Comparison of ENCODE assay signal across 8 mouse cellular contexts in the genomic region with DNA sequence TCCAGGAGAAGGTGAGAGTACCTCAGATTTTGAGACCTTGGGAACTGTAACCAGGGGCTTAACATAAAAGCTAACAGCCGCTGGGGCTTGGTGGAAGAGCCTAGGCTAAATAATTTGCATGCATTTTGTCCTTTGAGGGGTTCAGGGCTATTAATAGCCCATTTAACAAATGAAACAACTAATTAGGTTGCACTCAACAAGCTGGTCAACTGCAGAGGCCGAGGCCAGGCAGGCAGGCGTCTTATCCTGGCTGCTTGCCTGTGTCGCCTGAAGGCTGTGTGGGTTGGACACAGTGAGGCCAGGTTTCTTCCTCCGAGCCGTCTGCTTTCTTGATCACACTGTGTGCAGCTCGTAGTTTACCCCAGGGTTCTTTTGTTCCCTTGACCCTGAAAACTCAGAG. TPM values are rescaled to one million over a fixed set of nuclear protein-coding genes. Genes with fewer than 3 reads are reported as not detected.
DNase-seq lines count a peak whose midpoint lies in the region; ATAC-seq and TF ChIP-seq lines count a peak whose summit lies in the region.

No protein-coding gene starts in this region.

- no peak overlapping the region for H3K4me3 ChIP-seq in kidney, postnatal 0 days (replicated peaks; ENCODE audit: low read depth, low read length)
- no peak overlapping the region for H3K4me3 ChIP-seq in kidney, adult 2 months (ENCODE audit: insufficient read depth, low read depth, low read length)
- peak overlapping the region; percentile 72 for H3K4me3 ChIP-seq in embryonic facial prominence, embryonic 13.5 days
- H3K4me3 ChIP-seq in hindbrain, embryonic 13.5 days, result peak overlapping the region; percentile 58; the same call in 1 of the 2 replicates
- H3K4me3 ChIP-seq in midbrain, embryonic 15.5 days, result no peak overlapping the region

- no peak for TF ChIP-seq POLR2A in kidney, adult 2 months (IDR thresholded peaks at IDR 0.05; ENCODE audit: low read depth, low read length)

- peaks cover 26% of the 10 kb centered on the region for H3K4me1 ChIP-seq in kidney, postnatal 0 days (replicated peaks; ENCODE audit: insufficient read depth, low read length)
- peaks cover 12% of the 10 kb centered on the region for H3K4me1 ChIP-seq in kidney, adult 2 months (ENCODE audit: control insufficient read depth, insufficient read depth, low read length)
- peaks cover 94% of the 10 kb centered on the region for H3K4me1 ChIP-seq in embryonic facial prominence, embryonic 13.5 days
- peaks cover 100% of the 10 kb centered on the region for H3K4me1 ChIP-seq in hindbrain, embryonic 13.5 days (replicated peaks)
- H3K4me1 ChIP-seq in midbrain, embryonic 15.5 days, result peaks cover 98% of the 10 kb centered on the region

- ATAC-seq in kidney, postnatal 0 days (replicated peaks; ENCODE audit: low FRiP score, low read depth), result no peak
- ATAC-seq in embryonic facial prominence, embryonic 13.5 days (ENCODE audit: insufficient number of reproducible peaks, insufficient read depth, low FRiP score, low TSS enrichment, low read depth), result no peak
- ATAC-seq in hindbrain, embryonic 13.5 days (ENCODE audit: low FRiP score), result no peak
- no peak for ATAC-seq in midbrain, embryonic 15.5 days (replicated peaks)

- WGBS in kidney, postnatal 0 days, result 34% methylated on average over 7 of the region's 7 CpGs
- 50% methylated on average over 7 of the region's 7 CpGs for WGBS in kidney, adult 2 months
- WGBS in embryonic facial prominence, embryonic 13.5 days, result 27% methylated on average over 7 of the region's 7 CpGs
- 25% methylated on average over 7 of the region's 7 CpGs for WGBS in hindbrain, embryonic 13.5 days
- 39% methylated on average over 7 of the region's 7 CpGs for WGBS in midbrain, embryonic 15.5 days

- no peaks in the 10 kb centered on the region for H3K27me3 ChIP-seq in kidney, postnatal 0 days (ENCODE audit: insufficient read depth, low read length)
- H3K27me3 ChIP-seq in kidney, adult 2 months (replicated peaks; ENCODE audit: control insufficient read depth, insufficient read depth, low read length), result no peaks in the 10 kb centered on the region
- H3K27me3 ChIP-seq in embryonic facial prominence, embryonic 13.5 days, result no peaks in the 10 kb centered on the region
- H3K27me3 ChIP-seq in hindbrain, embryonic 13.5 days, result no peaks in the 10 kb centered on the region
- no peaks in the 10 kb centered on the region for H3K27me3 ChIP-seq in midbrain, embryonic 15.5 days (replicated peaks)

- no peak overlapping the region for H3K9ac ChIP-seq in kidney, postnatal 0 days (ENCODE audit: low read depth, low read length)
- H3K9ac ChIP-seq in embryonic facial prominence, embryonic 13.5 days, result peak overlapping the region; percentile 90
- peak overlapping the region; percentile 90 for H3K9ac ChIP-seq in hindbrain, embryonic 13.5 days
- H3K9ac ChIP-seq in midbrain, embryonic 15.5 days, result no peak overlapping the region

- H3K36me3 ChIP-seq in kidney, postnatal 0 days (ENCODE audit: insufficient read depth, low read length), result no peaks in the 10 kb centered on the region
- no peaks in the 10 kb centered on the region for H3K36me3 ChIP-seq in kidney, adult 2 months (ENCODE audit: control insufficient read depth, insufficient read depth, low read length)
- peaks cover 16% of the 10 kb centered on the region; the same call in 1 of the 2 replicates for H3K36me3 ChIP-seq in embryonic facial prominence, embryonic 13.5 days
- H3K36me3 ChIP-seq in hindbrain, embryonic 13.5 days, result peaks cover 7% of the 10 kb centered on the region; the same call in 1 of the 2 replicates
- H3K36me3 ChIP-seq in midbrain, embryonic 15.5 days (replicated peaks), result no peaks in the 10 kb centered on the region

- 0 out of 2 replicates have a peak overlapping the region, but pooled peaks have one; percentile 75 for H3K4me2 ChIP-seq in kidney, postnatal 0 days (ENCODE audit: low read length)
- H3K4me2 ChIP-seq in embryonic facial prominence, embryonic 13.5 days, result peak overlapping the region; percentile 83
- H3K4me2 ChIP-seq in hindbrain, embryonic 13.5 days, result peak overlapping the region; percentile 71
- peak overlapping the region; percentile 79 for H3K4me2 ChIP-seq in midbrain, embryonic 15.5 days

- no peak for DNase-seq in kidney, postnatal 0 days (ENCODE audit: low spot score)
- no peak for DNase-seq in kidney, adult 2 months
- peak; percentile 70 for DNase-seq in Muller cell, postnatal 12 days (ENCODE audit: inconsistent ontology term)
- no peak for DNase-seq in yolk sac, embryonic 10.5 days (ENCODE audit: low spot score)
- no peak for DNase-seq in thymus, postnatal 14 days

- H3K9me3 ChIP-seq in kidney, postnatal 0 days (replicated peaks; ENCODE audit: low read length), result no peaks in the 10 kb centered on the region
- H3K9me3 ChIP-seq in embryonic facial prominence, embryonic 13.5 days, result no peaks in the 10 kb centered on the region
- H3K9me3 ChIP-seq in hindbrain, embryonic 13.5 days, result no peaks in the 10 kb centered on the region
- H3K9me3 ChIP-seq in midbrain, embryonic 15.5 days, result no peaks in the 10 kb centered on the region

- TF ChIP-seq CTCF in kidney, postnatal 0 days (IDR thresholded peaks at IDR 0.05; ENCODE audit: low read depth), result no peak
- TF ChIP-seq CTCF in kidney, adult 2 months (conservative IDR thresholded peaks at IDR 0.05; ENCODE audit: insufficient read depth, insufficient read length, low read depth, low read length), result no peak

- no peak overlapping the region for H3K27ac ChIP-seq in kidney, postnatal 0 days
- H3K27ac ChIP-seq in kidney, adult 2 months (ENCODE audit: insufficient read depth, low read depth, low read length), result no peak overlapping the region
- H3K27ac ChIP-seq in embryonic facial prominence, embryonic 13.5 days, result peak overlapping the region; percentile 97
- H3K27ac ChIP-seq in hindbrain, embryonic 13.5 days, result peak overlapping the region; percentile 93
- H3K27ac ChIP-seq in midbrain, embryonic 15.5 days, result peak overlapping the region; percentile 79

RNA-seq across cellular contexts. Expression of gene Ralgds, which starts 22.7 kb away (rescaled TPM):
- polyA plus RNA-seq in kidney, postnatal 0 days (2015; fragmentation: Nextera tagmentation; extraction: Ambion mirVana), result 16.0 and 18.1 TPM in 2 replicates
- 24.6 and 32.3 TPM in 2 replicates for polyA plus RNA-seq in kidney, adult 2 months (2012; rRNA removed)
- polyA plus RNA-seq in embryonic facial prominence, embryonic 13.5 days (2015; fragmentation: Nextera tagmentation; extraction: Ambion mirVana), result 56.9 and 61.3 TPM in 2 replicates
- 78.9 and 87.9 TPM in 2 replicates for polyA plus RNA-seq in hindbrain, embryonic 13.5 days (2015; fragmentation: Nextera tagmentation; extraction: Ambion mirVana)
- polyA plus RNA-seq in midbrain, embryonic 15.5 days (2015; fragmentation: Nextera tagmentation; extraction: Ambion mirVana), result 92.0 and 94.8 TPM in 2 replicates

RNA-seq across cellular contexts. Expression of gene Cel, which starts 27.6 kb away (rescaled TPM):
- polyA plus RNA-seq in kidney, postnatal 0 days (2015; fragmentation: Nextera tagmentation; extraction: Ambion mirVana), result not detected in 2 replicates
- polyA plus RNA-seq in kidney, adult 2 months (2012; rRNA removed), result 0.15 TPM in 1 of 2 replicates, not detected in the other
- 0.17 TPM in 1 of 2 replicates, not detected in the other for polyA plus RNA-seq in embryonic facial prominence, embryonic 13.5 days (2015; fragmentation: Nextera tagmentation; extraction: Ambion mirVana)
- 0.08 and 0.13 TPM in 2 replicates for polyA plus RNA-seq in hindbrain, embryonic 13.5 days (2015; fragmentation: Nextera tagmentation; extraction: Ambion mirVana)
- polyA plus RNA-seq in midbrain, embryonic 15.5 days (2015; fragmentation: Nextera tagmentation; extraction: Ambion mirVana), result 0.10 and 0.13 TPM in 2 replicates

RNA-seq across cellular contexts. Expression of gene Gm10134, which starts 29.8 kb away (rescaled TPM):
- polyA plus RNA-seq in kidney, postnatal 0 days (2015; fragmentation: Nextera tagmentation; extraction: Ambion mirVana), result 10.2 and 11.1 TPM in 2 replicates
- polyA plus RNA-seq in kidney, adult 2 months (2012; rRNA removed), result 0.33 TPM in 1 of 2 replicates, not detected in the other
- polyA plus RNA-seq in embryonic facial prominence, embryonic 13.5 days (2015; fragmentation: Nextera tagmentation; extraction: Ambion mirVana), result 1.4 TPM in 1 of 2 replicates, not detected in the other
- 2.1 and 3.6 TPM in 2 replicates for polyA plus RNA-seq in hindbrain, embryonic 13.5 days (2015; fragmentation: Nextera tagmentation; extraction: Ambion mirVana)
- 1.4 and 2.4 TPM in 2 replicates for polyA plus RNA-seq in midbrain, embryonic 15.5 days (2015; fragmentation: Nextera tagmentation; extraction: Ambion mirVana)

RNA-seq across cellular contexts. Expression of gene Gbgt1, which starts 39.0 kb away (rescaled TPM):
- polyA plus RNA-seq in kidney, postnatal 0 days (2015; fragmentation: Nextera tagmentation; extraction: Ambion mirVana), result 2.4 and 3.8 TPM in 2 replicates
- polyA plus RNA-seq in kidney, adult 2 months (2012; rRNA removed), result 1.2 and 1.3 TPM in 2 replicates
- polyA plus RNA-seq in embryonic facial prominence, embryonic 13.5 days (2015; fragmentation: Nextera tagmentation; extraction: Ambion mirVana), result 0.35 and 0.58 TPM in 2 replicates
- polyA plus RNA-seq in hindbrain, embryonic 13.5 days (2015; fragmentation: Nextera tagmentation; extraction: Ambion mirVana), result 0.52 and 1.0 TPM in 2 replicates
- 1.1 and 1.4 TPM in 2 replicates for polyA plus RNA-seq in midbrain, embryonic 15.5 days (2015; fragmentation: Nextera tagmentation; extraction: Ambion mirVana)

RNA-seq across cellular contexts. Expression of gene Gtf3c5, which starts 47.9 kb away (rescaled TPM):
- 19.6 and 22.4 TPM in 2 replicates for polyA plus RNA-seq in kidney, postnatal 0 days (2015; fragmentation: Nextera tagmentation; extraction: Ambion mirVana)
- polyA plus RNA-seq in kidney, adult 2 months (2012; rRNA removed), result 20.4 and 20.8 TPM in 2 replicates
- 50.4 and 51.6 TPM in 2 replicates for polyA plus RNA-seq in embryonic facial prominence, embryonic 13.5 days (2015; fragmentation: Nextera tagmentation; extraction: Ambion mirVana)
- polyA plus RNA-seq in hindbrain, embryonic 13.5 days (2015; fragmentation: Nextera tagmentation; extraction: Ambion mirVana), result 40.8 and 46.8 TPM in 2 replicates
- 48.2 and 49.2 TPM in 2 replicates for polyA plus RNA-seq in midbrain, embryonic 15.5 days (2015; fragmentation: Nextera tagmentation; extraction: Ambion mirVana)

Comparison
In these comparisons a context has a peak if more than half of its experiments do, and no peak if none do; other contexts are left out.
1. H3K27ac ChIP-seq: peak in embryonic facial prominence, embryonic 13.5 days (single experiment), hindbrain, embryonic 13.5 days (single experiment) and midbrain, embryonic 15.5 days (single experiment); none in kidney, postnatal 0 days (single experiment) and kidney, adult 2 months (single experiment).
2. H3K4me3 ChIP-seq: peak in embryonic facial prominence, embryonic 13.5 days (single experiment) and hindbrain, embryonic 13.5 days (single experiment); none in kidney, postnatal 0 days (single experiment), kidney, adult 2 months (single experiment) and midbrain, embryonic 15.5 days (single experiment).
3. H3K9ac ChIP-seq: peak in embryonic facial prominence, embryonic 13.5 days (single experiment) and hindbrain, embryonic 13.5 days (single experiment); none in kidney, postnatal 0 days (single experiment) and midbrain, embryonic 15.5 days (single experiment).
4. Peak in every context shown above with its lines, with median percentiles within 50 percentile points of each other: H3K4me2 ChIP-seq.